Mouse (Mus musculus): ENCODE measurements around the gene Atp1b3. TPM values are rescaled to one million over a fixed set of nuclear protein-coding genes. Genes with fewer than 3 reads are reported as not detected.
"Not testable (repeated sequence)": the region's sequence is repeated elsewhere in the genome, so short reads cannot be mapped to it uniquely, and the experiment has no call there.

Atp1b3 gene
- polyA plus RNA-seq (2015; fragmentation: Nextera tagmentation; extraction: Ambion mirVana) = 138 and 153 TPM in 2 replicates

GRCm38 (mm10) chr9:96364141-96364838 lies at the start of gene Atp1b3:
Gene Atp1b3, minus strand, starts transcription at chr9:96364442.
- peak within 1 kb of the TSS; percentile 82 for H3K9ac ChIP-seq
- H3K4me2 ChIP-seq (replicated peaks) = peak within 1 kb of the TSS; percentile 79
- WGBS = under 1% methylated on average over 71 of the region's 81 CpGs
- H3K9me3 ChIP-seq = no peaks in the 10 kb centered on the region
- H3K4me3 ChIP-seq (replicated peaks) = peak within 1 kb of the TSS; percentile 85
- ATAC-seq = peak; percentile 99
- H3K27ac ChIP-seq = peak within 1 kb of the TSS; percentile 94
- peaks cover 9% of the 10 kb centered on the region; the same call in 1 of the 2 replicates for H3K4me1 ChIP-seq (replicated peaks)
- H3K36me3 ChIP-seq = no peaks in the 10 kb centered on the region
- H3K27me3 ChIP-seq (replicated peaks) = no peaks in the 10 kb centered on the region

- H3K4me1 ChIP-seq (replicated peaks) = peaks cover 12% of the 10 kb centered on the region
- 69% methylated on average over 9 of the region's 9 CpGs for WGBS
- no peaks in the 10 kb centered on the region for H3K9me3 ChIP-seq
- no peak for ATAC-seq
- H3K4me2 ChIP-seq (replicated peaks) = no peak overlapping the region
- no peak overlapping the region for H3K9ac ChIP-seq
- no peaks in the 10 kb centered on the region for H3K36me3 ChIP-seq
- H3K27ac ChIP-seq = no peak overlapping the region
- no peaks in the 10 kb centered on the region for H3K27me3 ChIP-seq (replicated peaks)
- no peak overlapping the region for H3K4me3 ChIP-seq (replicated peaks)
These were observed 48.7 kb upstream of the Atp1b3 start for GRCm38 (mm10) chr9:96412821-96413405.

GRCm38 (mm10) chr9:96404312-96404711 lies 40.1 kb upstream of the Atp1b3 start:
- peak; percentile 59; the same call in 1 of the 2 replicates for ATAC-seq
- Histone ChIP-seq H3K4me3 (replicated peaks) (no peak overlapping the region), H3K27me3 (replicated peaks) (no peaks in the 10 kb centered on the region), H3K36me3 (no peaks in the 10 kb centered on the region), H3K9ac (no peak overlapping the region), H3K27ac (no peak overlapping the region), H3K4me1 (replicated peaks) (no peaks in the 10 kb centered on the region), H3K4me2 (replicated peaks) (no peak overlapping the region), H3K9me3 (no peaks in the 10 kb centered on the region)
- WGBS = 77% methylated on average over 3 of the region's 3 CpGs

- H3K4me3 ChIP-seq (replicated peaks); H3K9ac ChIP-seq; ATAC-seq; H3K9me3 ChIP-seq; H3K36me3 ChIP-seq; H3K4me2 ChIP-seq (replicated peaks); H3K4me1 ChIP-seq (replicated peaks); H3K27me3 ChIP-seq (replicated peaks); H3K27ac ChIP-seq: not testable (repeated sequence)
- 91% methylated on average over 3 of the region's 3 CpGs for WGBS
These were observed 35.7 kb upstream of the Atp1b3 start for GRCm38 (mm10) chr9:96399916-96400315.

- Histone ChIP-seq H3K27ac (no peak overlapping the region), H3K4me1 (replicated peaks) (0 out of 2 replicates have a peak, but pooled peaks cover 3% of the 10 kb centered on the region), H3K4me3 (replicated peaks) (no peak overlapping the region), H3K9me3 (no peaks in the 10 kb centered on the region), H3K4me2 (replicated peaks) (no peak overlapping the region), H3K36me3 (no peaks in the 10 kb centered on the region), H3K9ac (no peak overlapping the region), H3K27me3 (replicated peaks) (no peaks in the 10 kb centered on the region)
- ATAC-seq = no peak
- 72% methylated on average over 6 of the region's 6 CpGs for WGBS
These were observed 35.2 kb upstream of the Atp1b3 start for GRCm38 (mm10) chr9:96399425-96399878.

- WGBS = 49% methylated on average over 4 of the region's 4 CpGs
- no peak overlapping the region for H3K4me3 ChIP-seq (replicated peaks)
- no peak overlapping the region for H3K4me2 ChIP-seq (replicated peaks)
- no peak overlapping the region for H3K9ac ChIP-seq
- no peaks in the 10 kb centered on the region for H3K27me3 ChIP-seq (replicated peaks)
- no peaks in the 10 kb centered on the region for H3K36me3 ChIP-seq
- no peak overlapping the region for H3K27ac ChIP-seq
- ATAC-seq = no peak
- H3K9me3 ChIP-seq = no peaks in the 10 kb centered on the region
- H3K4me1 ChIP-seq (replicated peaks) = 0 out of 2 replicates have a peak, but pooled peaks cover 3% of the 10 kb centered on the region
These were observed 34.4 kb upstream of the Atp1b3 start for GRCm38 (mm10) chr9:96398614-96399013.

- H3K27ac ChIP-seq = no peak overlapping the region
- no peak overlapping the region for H3K4me2 ChIP-seq (replicated peaks)
- H3K4me3 ChIP-seq (replicated peaks) = no peak overlapping the region
- 0 out of 2 replicates have a peak, but pooled peaks cover 3% of the 10 kb centered on the region for H3K4me1 ChIP-seq (replicated peaks)
- WGBS = 59% methylated on average over 8 of the region's 8 CpGs
- H3K9me3 ChIP-seq = no peaks in the 10 kb centered on the region
- no peak overlapping the region for H3K9ac ChIP-seq
- no peaks in the 10 kb centered on the region for H3K27me3 ChIP-seq (replicated peaks)
- no peak for ATAC-seq
- no peaks in the 10 kb centered on the region for H3K36me3 ChIP-seq
These were observed 33.9 kb upstream of the Atp1b3 start for GRCm38 (mm10) chr9:96398165-96398564.

GRCm38 (mm10) chr9:96394910-96395690 lies 30.9 kb upstream of the Atp1b3 start:
- no peaks in the 10 kb centered on the region for H3K9me3 ChIP-seq
- H3K9ac ChIP-seq = no peak overlapping the region
- no peaks in the 10 kb centered on the region for H3K36me3 ChIP-seq
- peak; percentile 53 for ATAC-seq
- H3K27me3 ChIP-seq (replicated peaks) = no peaks in the 10 kb centered on the region
- no peak overlapping the region for H3K27ac ChIP-seq
- no peak overlapping the region for H3K4me3 ChIP-seq (replicated peaks)
- H3K4me1 ChIP-seq (replicated peaks) = 0 out of 2 replicates have a peak, but pooled peaks cover 3% of the 10 kb centered on the region
- no peak overlapping the region for H3K4me2 ChIP-seq (replicated peaks)
- WGBS = 49% methylated on average over 16 of the region's 16 CpGs

- 77% methylated on average over 2 of the region's 2 CpGs for WGBS
- no peaks in the 10 kb centered on the region for H3K27me3 ChIP-seq (replicated peaks)
- no peaks in the 10 kb centered on the region for H3K36me3 ChIP-seq
- H3K4me2 ChIP-seq (replicated peaks) = no peak overlapping the region
- no peaks in the 10 kb centered on the region for H3K9me3 ChIP-seq
- no peak for ATAC-seq
- no peak overlapping the region for H3K27ac ChIP-seq
- no peak overlapping the region for H3K4me3 ChIP-seq (replicated peaks)
- H3K4me1 ChIP-seq (replicated peaks) = 0 out of 2 replicates have a peak, but pooled peaks cover 3% of the 10 kb centered on the region
- H3K9ac ChIP-seq = no peak overlapping the region
These were observed 29.5 kb upstream of the Atp1b3 start for GRCm38 (mm10) chr9:96393731-96394235.

- no peak overlapping the region for H3K9ac ChIP-seq
- 0 out of 2 replicates have a peak, but pooled peaks cover 3% of the 10 kb centered on the region for H3K4me1 ChIP-seq (replicated peaks)
- H3K4me2 ChIP-seq (replicated peaks) = no peak overlapping the region
- H3K36me3 ChIP-seq = no peaks in the 10 kb centered on the region
- no peak overlapping the region for H3K4me3 ChIP-seq (replicated peaks)
- H3K27me3 ChIP-seq (replicated peaks) = no peaks in the 10 kb centered on the region
- no peaks in the 10 kb centered on the region for H3K9me3 ChIP-seq
- no peak overlapping the region for H3K27ac ChIP-seq
- WGBS = 87% methylated on average over 5 of the region's 5 CpGs
- no peak for ATAC-seq
These were observed 28.9 kb upstream of the Atp1b3 start for GRCm38 (mm10) chr9:96393112-96393511.

GRCm38 (mm10) chr9:96391921-96392320 lies 27.7 kb upstream of the Atp1b3 start:
- 0 out of 2 replicates have a peak, but pooled peaks cover 3% of the 10 kb centered on the region for H3K4me1 ChIP-seq (replicated peaks)
- no peaks in the 10 kb centered on the region for H3K9me3 ChIP-seq
- H3K27me3 ChIP-seq (replicated peaks) = no peaks in the 10 kb centered on the region
- no peak overlapping the region for H3K4me3 ChIP-seq (replicated peaks)
- ATAC-seq = no peak
- H3K9ac ChIP-seq = no peak overlapping the region
- no peak overlapping the region for H3K27ac ChIP-seq
- H3K4me2 ChIP-seq (replicated peaks) = no peak overlapping the region
- H3K36me3 ChIP-seq = no peaks in the 10 kb centered on the region
- WGBS = 89% methylated on average over 1 of the region's 1 CpGs
